In genomic region chr8:95017451-95017850, GRCm38 (mm10) we compare ENCODE assay signal across 18 mouse cellular contexts. TPM values are rescaled to one million over a fixed set of nuclear protein-coding genes. Genes with fewer than 3 reads are reported as not detected.
DNase-seq lines count a peak whose midpoint lies in the region; ATAC-seq and TF ChIP-seq lines count a peak whose summit lies in the region.
"Had no signal": no experiment of that assay in that cellular context is flagged by ENCODE, and none has a peak within 500 bp of the region (broad histone marks: within the 10 kb centered on the region; RNA-seq: fewer than 3 reads in every experiment).

Gene Adgrg3, plus strand, starts transcription at chr8:95017692.

- no peak for DNase-seq in hindbrain, embryonic 11.5 days (ENCODE audit: low spot score)
- DNase-seq in hindbrain, postnatal 0 days (ENCODE audit: low spot score) = no peak
- DNase-seq in thymus, adult 2 months = no peak
- DNase-seq in thymus, adult 18-20 months = no peak
- DNase-seq in spleen, postnatal 4 days (ENCODE audit: low spot score in 2 of 2) = no peak
- no peak for DNase-seq in kidney, adult 18-20 months
- DNase-seq: adrenal gland, adult 8-10 months; cerebellum, adult 9-10 months; heart, adult 18-20 months; heart, postnatal 10 days; kidney, postnatal 4 days; layer of hippocampus, postnatal 36 days; thymus, postnatal 4 days had no signal

- ATAC-seq in hindbrain, embryonic 11.5 days (ENCODE audit: low FRiP score) = no peak
- no peak for ATAC-seq in hindbrain, postnatal 0 days
- ATAC-seq in megakaryocyte-erythroid progenitor cell, adult 5-6 weeks (replicated peaks; ENCODE audit: low FRiP score, low TSS enrichment, poor library complexity, severe bottlenecking) = no peak
- no peak for ATAC-seq in erythroid progenitor cell, adult 5-6 weeks (replicated peaks; ENCODE audit: low FRiP score, poor library complexity, severe bottlenecking)
- ATAC-seq: intestine, postnatal 0 days had no signal

- H3K27me3 ChIP-seq in hindbrain, embryonic 11.5 days (ENCODE audit: control insufficient read depth, insufficient read depth, low read length) = no peaks in the 10 kb centered on the region
- H3K27me3 ChIP-seq in hindbrain, postnatal 0 days (ENCODE audit: insufficient read depth, low read length) = no peaks in the 10 kb centered on the region
- H3K27me3 ChIP-seq in thymus, adult 2 months (ENCODE audit: control insufficient read depth, insufficient read depth, low read length) = no peaks in the 10 kb centered on the region
- H3K27me3 ChIP-seq: limb, embryonic 12.5 days had no signal

- peaks cover 11% of the 10 kb centered on the region for H3K36me3 ChIP-seq in hindbrain, embryonic 11.5 days (ENCODE audit: control insufficient read depth, insufficient read depth, low read length)
- peaks cover 21% of the 10 kb centered on the region for H3K36me3 ChIP-seq in hindbrain, postnatal 0 days (ENCODE audit: insufficient read depth, low read length)
- peaks cover 7% of the 10 kb centered on the region; the same call in 1 of the 2 replicates for H3K36me3 ChIP-seq in thymus, adult 2 months (ENCODE audit: control insufficient read depth, insufficient read depth, low read length)
- H3K36me3 ChIP-seq: limb, embryonic 12.5 days had no signal

- no peak within 1 kb of the TSS for H3K4me3 ChIP-seq in hindbrain, embryonic 11.5 days (ENCODE audit: low read depth, low read length)
- no peak within 1 kb of the TSS for H3K4me3 ChIP-seq in hindbrain, postnatal 0 days (ENCODE audit: low read length)
- no peak within 1 kb of the TSS for H3K4me3 ChIP-seq in thymus, adult 2 months (ENCODE audit: control insufficient read depth, insufficient read depth, low read length)
- H3K4me3 ChIP-seq: erythroblast, embryonic 14.5 days; limb, embryonic 12.5 days had no signal

- H3K27ac ChIP-seq in hindbrain, embryonic 11.5 days (ENCODE audit: low read depth, low read length) = no peak within 1 kb of the TSS
- H3K27ac ChIP-seq in hindbrain, postnatal 0 days = no peak within 1 kb of the TSS
- H3K27ac ChIP-seq in thymus, adult 2 months (ENCODE audit: control insufficient read depth, insufficient read depth, low read length) = no peak within 1 kb of the TSS
- H3K27ac ChIP-seq: limb, embryonic 12.5 days had no signal

- no peaks in the 10 kb centered on the region for H3K9me3 ChIP-seq in hindbrain, embryonic 11.5 days (ENCODE audit: control insufficient read depth, low read length)
- no peaks in the 10 kb centered on the region for H3K9me3 ChIP-seq in hindbrain, postnatal 0 days (ENCODE audit: low read length)
- H3K9me3 ChIP-seq: limb, embryonic 12.5 days had no signal

- no peak for TF ChIP-seq POLR2A in thymus, adult 2 months (IDR thresholded peaks at IDR 0.05; ENCODE audit: control insufficient read depth, extremely low read depth, insufficient read depth, low read length, poor library complexity)

- no peaks in the 10 kb centered on the region; the same call in 1 of the 2 replicates for H3K4me1 ChIP-seq in hindbrain, embryonic 11.5 days (replicated peaks; ENCODE audit: control insufficient read depth, insufficient read depth, low read length)
- H3K4me1 ChIP-seq in hindbrain, postnatal 0 days (ENCODE audit: insufficient read depth, low read length) = no peaks in the 10 kb centered on the region
- peaks cover 18% of the 10 kb centered on the region for H3K4me1 ChIP-seq in thymus, adult 2 months (replicated peaks; ENCODE audit: control insufficient read depth, insufficient read depth, low read length)
- H3K4me1 ChIP-seq: limb, embryonic 12.5 days had no signal

- 80% methylated on average over 11 of the region's 11 CpGs for WGBS in hindbrain, embryonic 11.5 days
- 73% methylated on average over 11 of the region's 11 CpGs for whole genome bisulfite sequencing in hindbrain, postnatal 0 days
- WGBS in thymus, adult 2 months = 60% methylated on average over 11 of the region's 11 CpGs

- H3K4me2 ChIP-seq in hindbrain, embryonic 11.5 days (replicated peaks; ENCODE audit: low read depth, low read length) = no peak within 1 kb of the TSS
- no peak within 1 kb of the TSS for H3K4me2 ChIP-seq in hindbrain, postnatal 0 days (ENCODE audit: low read depth, low read length)
- H3K4me2 ChIP-seq: limb, embryonic 12.5 days had no signal

- TF ChIP-seq CTCF in hindbrain, postnatal 0 days (IDR thresholded peaks at IDR 0.05; ENCODE audit: low read depth) = no peak
- TF ChIP-seq CTCF in thymus, adult 2 months (IDR thresholded peaks at IDR 0.05; ENCODE audit: borderline replicate concordance, control insufficient read depth, extremely low read depth, insufficient read depth, low read length, poor library complexity) = no peak

- 0 out of 2 replicates have a peak within 1 kb of the TSS, but pooled peaks have one; percentile 15 for H3K9ac ChIP-seq in hindbrain, embryonic 11.5 days (ENCODE audit: low read depth, low read length)
- no peak within 1 kb of the TSS for H3K9ac ChIP-seq in hindbrain, postnatal 0 days (replicated peaks; ENCODE audit: low read length)
- H3K9ac ChIP-seq: limb, embryonic 12.5 days had no signal

RNA-seq across cellular contexts. Expression of gene Adgrg3, which starts in this region (rescaled TPM):
- polyA plus RNA-seq in hindbrain, embryonic 11.5 days (2014; fragmentation: Nextera tagmentation; extraction: Ambion mirVana) = 2.5 and 4.7 TPM in 2 replicates
- total RNA-seq in hindbrain, postnatal 0 days (2014; rRNA removed) = 1.3 TPM in 2 replicates
- 0.52 and 0.54 TPM in 2 replicates for polyA plus RNA-seq in hindbrain, postnatal 0 days (2015; fragmentation: Nextera tagmentation; extraction: Ambion mirVana)
- polyA plus RNA-seq in thymus, adult 2 months (2012; rRNA removed) = 27.0 and 32.0 TPM in 2 replicates
- total RNA-seq in megakaryocyte-erythroid progenitor cell, adult 5-6 weeks (2014; fragmentation: Nextera tagmentation) = 30.9 and 44.1 TPM in 2 replicates
- 20.4 and 46.4 TPM in 2 replicates for total RNA-seq in megakaryocyte-erythroid progenitor cell, adult 5-6 weeks (2017)
- 10.1 and 12.2 TPM in 2 replicates for total RNA-seq in erythroid progenitor cell, adult 5-6 weeks (2015; ENCODE audit: low replicate concordance)
- 3.5 and 10.3 TPM in 2 replicates for total RNA-seq in erythroid progenitor cell, adult 5-6 weeks (2017; ENCODE audit: low replicate concordance)
